Mouse (Mus musculus) forebrain, embryonic 16.5 days (tissue): ENCODE measurements at regions not wholly inside any gene's neighbourhood (a gene's known extent, or its start where the extent isn't known, plus 50 kb on each side); places are given as distances from the start of the nearest gene placed in this dataset.
"Not testable (repeated sequence)": the region's sequence is repeated elsewhere in the genome, so short reads cannot be mapped to it uniquely, and the experiment has no call there.

ENCODE experiments used
- ATAC-seq: fragments of 200-750 bp; cut with Nextera tagmentation; 2 replicates; pipeline ENCODE4 v1.8.0; 2017; ENCODE audit warnings: mild to moderate bottlenecking, moderate library complexity
- H3K27ac ChIP-seq: fragments of 300-500 bp; sonication (generic); 2 replicates; pipeline ENCODE4 v1.5.1; 2014; ENCODE audit warnings: low read length, control low read depth
- H3K27me3 ChIP-seq: fragments of 300-500 bp; sonication (generic); replicated peaks from 2 replicates; pipeline ENCODE4 v1.6.1; 2014; ENCODE audit warnings: low read length; ENCODE audit not compliant: control insufficient read depth, insufficient read depth
- H3K36me3 ChIP-seq: fragments of 300-500 bp; sonication (generic); 2 replicates; pipeline ENCODE4 v1.6.1; 2014; ENCODE audit not compliant: control insufficient read depth, insufficient read depth
- H3K4me1 ChIP-seq: fragments of 300-500 bp; sonication (generic); replicated peaks from 2 replicates; pipeline ENCODE4 v1.6.1; 2014; ENCODE audit warnings: low read length; ENCODE audit not compliant: control insufficient read depth, insufficient read depth
- H3K4me2 ChIP-seq: fragments of 300-500 bp; sonication (generic); 2 replicates; pipeline ENCODE4 v1.6.1; 2014; ENCODE audit warnings: mild to moderate bottlenecking, low read length, control low read depth
- H3K4me3 ChIP-seq: fragments of 300-500 bp; sonication (generic); replicated peaks from 2 replicates; pipeline ENCODE4 v1.5.1; 2014; ENCODE audit warnings: mild to moderate bottlenecking, low read length, control low read depth
- H3K9ac ChIP-seq: fragments of 300-500 bp; sonication (generic); replicated peaks from 2 replicates; pipeline ENCODE4 v1.6.1; 2014; ENCODE audit warnings: low read depth, low read length, control low read depth
- H3K9me3 ChIP-seq: fragments of 300-500 bp; sonication (generic); 2 replicates; pipeline ENCODE4 v1.6.1; 2016; ENCODE audit warnings: low read length; ENCODE audit not compliant: control insufficient read depth
- WGBS: fragments of 180-500 bp; shearing (Covaris S2); extraction: QIAGEN DNeasy Blood & Tissue Kit; methylation state at CpG from one replicate; pipeline ENCODE4 v1.1.7; 2014; 5-methylcytosine and 5-hydroxymethylcytosine counted together

DNA sequence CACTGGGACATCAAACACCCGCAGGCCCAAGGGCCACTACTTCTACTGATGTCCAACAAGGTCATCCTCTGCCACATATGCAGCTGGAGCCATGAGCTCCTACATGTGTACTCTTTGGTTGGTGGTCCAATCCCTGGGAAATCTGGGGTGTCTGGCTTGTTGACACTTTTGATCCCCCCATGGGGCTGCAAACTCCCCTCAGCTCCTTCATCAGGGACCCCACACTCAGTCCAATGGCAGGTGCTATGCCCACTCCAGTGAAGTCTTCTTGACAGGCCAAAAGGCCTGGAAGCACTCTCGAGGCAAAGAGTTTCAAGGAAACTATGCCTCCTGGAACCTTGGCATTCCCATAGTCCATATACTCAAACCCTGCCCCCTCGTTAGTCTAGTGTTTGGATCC, 570.8 kb upstream of the Smc2 start:
- WGBS: 57% methylated on average over 3 of the region's 3 CpGs
- Histone ChIP-seq H3K9ac (no peak overlapping the region), H3K27ac (no peak overlapping the region), H3K36me3 (no peaks in the 10 kb centered on the region), H3K4me1 (no peaks in the 10 kb centered on the region), H3K9me3 (no peaks in the 10 kb centered on the region), H3K4me3 (no peak overlapping the region), H3K4me2 (no peak overlapping the region), H3K27me3 (no peaks in the 10 kb centered on the region)
- ATAC-seq: no peak

DNA sequence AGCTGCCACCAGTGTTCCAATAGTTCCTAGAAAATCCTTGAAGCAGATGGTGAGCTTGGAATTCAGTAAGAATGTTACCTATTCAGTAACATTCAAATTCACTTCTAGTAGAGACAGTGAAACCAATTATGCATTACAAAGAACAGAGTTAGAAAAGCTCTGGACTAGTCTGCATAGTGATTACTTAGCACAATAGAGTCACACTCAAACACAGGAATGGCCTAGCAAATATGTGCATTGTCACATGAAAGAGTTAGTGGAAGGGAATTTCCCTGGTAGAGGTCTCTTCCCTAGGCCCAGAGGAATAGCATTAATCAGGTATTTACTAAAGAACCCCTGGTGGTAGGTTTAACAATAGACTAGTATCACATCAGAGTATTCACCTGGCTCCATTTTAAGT, 570.3 kb upstream of the Smc2 start:
- not testable (repeated sequence) for H3K9me3 ChIP-seq, H3K4me3 ChIP-seq, H3K4me1 ChIP-seq, H3K27me3 ChIP-seq, H3K9ac ChIP-seq, H3K36me3 ChIP-seq, H3K4me2 ChIP-seq, H3K27ac ChIP-seq, ATAC-seq

DNA sequence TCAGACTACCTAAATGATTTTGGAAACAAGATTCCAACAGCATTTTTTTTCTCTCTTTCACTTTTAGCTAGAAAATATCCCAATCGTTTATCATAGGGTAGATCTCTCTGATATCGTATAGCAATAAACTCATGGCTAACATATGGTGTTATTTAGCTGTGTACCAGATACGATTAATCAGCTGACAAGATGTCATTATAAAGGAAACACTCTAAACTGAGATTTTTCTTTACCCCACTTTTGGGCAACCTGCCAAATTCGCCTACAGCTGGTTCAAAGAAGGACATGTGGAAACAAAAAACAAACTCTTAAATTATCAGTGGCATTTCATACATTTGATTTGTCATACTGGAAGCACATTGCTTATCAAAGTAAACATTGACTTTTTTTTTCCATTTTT, 553.6 kb upstream of the Smc2 start:
- Histone ChIP-seq H3K36me3 (no peaks in the 10 kb centered on the region), H3K4me1 (no peaks in the 10 kb centered on the region), H3K4me2 (no peak overlapping the region), H3K9me3 (peaks cover 3% of the 10 kb centered on the region; the same call in 1 of the 2 replicates), H3K27ac (no peak overlapping the region), H3K27me3 (no peaks in the 10 kb centered on the region), H3K4me3 (no peak overlapping the region), H3K9ac (no peak overlapping the region)
- 58% methylated on average over 4 of the region's 4 CpGs for WGBS
- ATAC-seq: no peak

DNA sequence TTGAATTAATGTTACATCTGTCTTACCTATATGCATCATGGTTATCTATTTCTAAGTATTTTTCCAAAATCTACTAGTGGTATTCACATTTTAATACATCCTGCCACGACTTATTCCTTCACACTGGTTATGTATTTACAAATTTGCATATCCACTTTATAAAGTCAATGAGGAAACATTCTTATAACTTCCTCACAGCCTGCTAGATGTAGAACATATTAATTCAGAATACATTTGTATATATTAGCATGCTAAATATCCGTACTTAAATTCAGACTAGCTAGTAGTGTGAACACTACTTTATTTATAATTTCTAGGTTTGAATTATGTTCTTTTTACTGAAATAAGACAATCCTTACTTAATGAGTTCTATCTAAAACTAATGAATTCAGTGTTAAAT, 549.8 kb upstream of the Smc2 start:
- ATAC-seq: peak; percentile 90

DNA sequence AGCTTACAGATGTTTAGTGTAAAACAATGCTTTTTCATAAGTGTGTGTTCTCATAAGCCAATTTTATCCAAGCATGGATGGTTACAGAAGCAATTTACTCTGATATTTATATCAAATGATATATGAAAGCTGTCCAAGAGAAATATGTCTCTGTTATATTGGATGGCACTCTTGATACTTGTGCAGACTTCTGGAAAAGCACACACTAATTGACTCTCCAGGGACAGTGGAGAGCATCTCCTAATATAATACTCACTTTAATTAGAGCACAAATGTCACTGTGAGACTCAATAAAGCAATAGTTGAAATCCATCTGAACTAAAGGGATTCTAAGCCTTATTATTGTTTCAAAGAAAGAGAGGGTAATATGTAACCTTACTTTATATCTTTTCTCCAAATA, 510.8 kb upstream of the Smc2 start:
- no peak for ATAC-seq

More for the DNA sequence above, 549.8 kb upstream of the Smc2 start:
- H3K9ac ChIP-seq: no peak overlapping the region
- H3K9me3 ChIP-seq: no peaks in the 10 kb centered on the region
- no peak overlapping the region for H3K4me2 ChIP-seq
- no peaks in the 10 kb centered on the region for H3K4me1 ChIP-seq
- H3K27me3 ChIP-seq: no peaks in the 10 kb centered on the region
- no peaks in the 10 kb centered on the region for H3K36me3 ChIP-seq
- no peak overlapping the region for H3K4me3 ChIP-seq
- no peak overlapping the region for H3K27ac ChIP-seq
- 48% methylated on average over 2 of the region's 2 CpGs for WGBS

DNA sequence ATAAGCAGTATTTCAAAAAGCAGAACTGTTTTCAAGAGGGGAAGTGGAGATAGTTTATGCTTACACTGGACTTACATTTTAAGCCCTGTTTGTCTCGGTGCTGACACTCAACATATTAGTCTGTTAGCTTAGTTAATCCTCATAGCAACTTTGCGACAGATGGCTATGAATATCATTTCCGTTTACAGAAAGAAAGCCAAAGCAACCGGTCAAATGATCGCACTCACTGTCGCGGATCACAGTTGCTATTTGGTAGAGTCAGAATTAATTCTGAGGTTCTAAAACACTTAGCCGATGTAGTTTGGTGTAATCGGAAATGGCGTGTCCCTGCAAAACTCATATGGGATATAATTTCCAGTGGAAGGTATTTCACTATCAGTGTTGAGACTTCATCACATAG, 469.3 kb upstream of the Smc2 start:
- Histone ChIP-seq H3K9ac (no peak overlapping the region), H3K27ac (no peak overlapping the region), H3K4me1 (no peaks in the 10 kb centered on the region), H3K9me3 (no peaks in the 10 kb centered on the region), H3K4me2 (no peak overlapping the region; the same call in 1 of the 2 replicates), H3K4me3 (no peak overlapping the region), H3K27me3 (no peaks in the 10 kb centered on the region), H3K36me3 (no peaks in the 10 kb centered on the region)
- WGBS: 69% methylated on average over 10 of the region's 10 CpGs
- 0 out of 2 replicates have a peak, but pooled peaks have one; percentile 52 for ATAC-seq

More for the DNA sequence above, 510.8 kb upstream of the Smc2 start:
- Histone ChIP-seq H3K9ac (no peak overlapping the region), H3K4me2 (no peak overlapping the region), H3K4me3 (no peak overlapping the region), H3K36me3 (no peaks in the 10 kb centered on the region), H3K9me3 (no peaks in the 10 kb centered on the region), H3K27me3 (no peaks in the 10 kb centered on the region), H3K27ac (no peak overlapping the region), H3K4me1 (no peaks in the 10 kb centered on the region)

DNA sequence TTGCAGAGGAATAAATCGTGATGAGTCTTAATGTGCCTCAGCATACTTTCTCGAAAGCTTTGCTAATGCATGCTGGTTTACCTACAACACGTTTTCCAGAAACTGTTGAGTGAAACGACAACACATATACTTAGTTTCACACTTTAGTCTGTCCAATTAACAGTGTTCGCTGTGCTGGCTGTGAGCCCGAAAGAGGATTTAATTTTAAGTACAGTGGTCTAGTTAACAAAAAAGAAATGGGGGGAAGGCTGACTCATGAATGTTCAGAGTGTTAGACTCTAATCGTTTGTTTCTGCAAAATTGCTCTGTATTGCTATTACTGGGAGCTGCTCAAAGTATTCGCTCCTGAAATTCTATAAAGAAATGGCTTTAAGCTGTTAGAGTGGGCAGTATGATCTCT, 460.1 kb upstream of the Smc2 start:
- Histone ChIP-seq H3K27me3 (no peaks in the 10 kb centered on the region), H3K9me3 (no peaks in the 10 kb centered on the region; the same call in 1 of the 2 replicates), H3K9ac (no peak overlapping the region), H3K4me1 (peaks cover 4% of the 10 kb centered on the region), H3K4me3 (no peak overlapping the region), H3K27ac (no peak overlapping the region), H3K36me3 (no peaks in the 10 kb centered on the region), H3K4me2 (no peak overlapping the region)
- peak; percentile 81 for ATAC-seq
- 27% methylated on average over 8 of the region's 8 CpGs for WGBS

DNA sequence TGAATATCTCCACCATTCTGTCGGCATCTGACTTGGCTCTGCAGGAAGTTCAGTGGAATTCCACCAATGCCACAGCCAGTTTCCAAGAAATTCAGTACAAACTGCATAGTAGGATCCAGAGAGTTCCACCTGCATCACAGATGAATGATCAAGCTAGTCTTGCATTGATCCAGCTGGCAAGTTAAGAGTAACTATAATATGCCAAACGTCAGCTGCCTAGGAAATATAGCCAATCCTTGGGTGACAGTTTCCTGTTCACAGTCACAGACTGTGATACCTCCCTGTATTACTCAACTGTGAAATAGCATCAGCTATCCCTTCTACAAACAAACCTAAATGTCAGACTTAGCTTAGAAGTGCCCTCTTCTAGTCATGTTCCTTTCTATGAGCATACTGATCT, 446.6 kb upstream of the Smc2 start:
- H3K36me3 ChIP-seq: no peaks in the 10 kb centered on the region
- H3K9ac ChIP-seq: no peak overlapping the region
- peak; percentile 84 for ATAC-seq
- H3K4me2 ChIP-seq: no peak overlapping the region
- H3K4me3 ChIP-seq: no peak overlapping the region
- H3K27me3 ChIP-seq: no peaks in the 10 kb centered on the region
- WGBS: 68% methylated on average over 2 of the region's 2 CpGs
- no peaks in the 10 kb centered on the region for H3K4me1 ChIP-seq
- H3K9me3 ChIP-seq: no peaks in the 10 kb centered on the region
- no peak overlapping the region for H3K27ac ChIP-seq

DNA sequence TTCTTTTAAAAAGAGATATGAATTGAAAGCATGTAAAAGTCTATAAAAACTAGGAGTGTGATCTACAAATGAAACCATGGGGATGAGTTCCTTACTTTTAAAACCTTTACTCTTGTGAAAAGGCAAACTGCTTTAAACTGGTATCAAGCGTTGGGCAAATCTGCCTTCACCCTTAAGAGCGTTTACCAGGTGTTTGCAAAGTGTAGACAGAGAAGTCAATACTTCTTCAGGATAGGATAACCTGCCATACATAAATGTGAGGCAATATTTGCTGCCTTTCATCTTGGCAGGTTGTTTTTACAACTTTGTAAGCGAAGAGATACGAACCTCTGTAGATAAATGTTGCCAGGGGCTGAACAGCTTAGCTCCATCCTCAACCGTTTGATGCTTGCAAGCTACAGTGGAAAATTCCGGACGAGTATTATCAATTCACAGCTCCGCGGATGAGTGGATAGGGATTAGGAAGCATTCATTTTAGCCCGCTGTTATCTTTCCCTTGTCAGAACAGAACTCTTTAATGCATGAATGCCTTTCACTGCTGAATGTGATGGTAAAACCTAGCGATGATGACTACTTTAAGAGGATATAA, 402.2 kb upstream of the Smc2 start:
- Histone ChIP-seq H3K9me3 (no peaks in the 10 kb centered on the region), H3K36me3 (no peaks in the 10 kb centered on the region), H3K4me1 (no peaks in the 10 kb centered on the region), H3K27me3 (no peaks in the 10 kb centered on the region), H3K4me2 (no peak overlapping the region), H3K4me3 (no peak overlapping the region), H3K27ac (no peak overlapping the region), H3K9ac (no peak overlapping the region)
- 88% methylated on average over 11 of the region's 11 CpGs for WGBS
- no peak for ATAC-seq

DNA sequence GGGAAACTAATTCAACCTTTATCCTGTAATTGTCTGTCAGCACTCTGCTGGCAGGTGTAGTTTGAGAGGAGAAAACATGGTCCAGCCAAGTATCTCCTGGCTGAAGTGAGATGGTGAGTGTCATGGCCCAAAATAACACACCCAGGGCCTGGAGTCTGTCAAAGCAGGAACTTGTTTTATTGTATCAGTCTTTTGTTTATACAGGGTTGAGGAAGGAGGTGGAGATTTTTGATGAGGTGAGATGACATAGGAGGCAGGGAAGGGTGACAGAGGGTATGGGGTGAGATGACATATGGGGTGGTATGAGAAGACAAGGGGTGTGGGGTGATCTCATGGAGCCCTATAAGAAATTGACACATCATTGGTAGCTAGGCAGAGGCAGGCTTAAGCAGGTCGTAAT, 395.6 kb upstream of the Smc2 start:
- no peaks in the 10 kb centered on the region for H3K36me3 ChIP-seq
- no peak overlapping the region for H3K4me3 ChIP-seq
- no peaks in the 10 kb centered on the region for H3K4me1 ChIP-seq
- ATAC-seq: no peak
- no peak overlapping the region for H3K4me2 ChIP-seq
- 86% methylated on average over 1 of the region's 1 CpGs for WGBS
- H3K27me3 ChIP-seq: no peaks in the 10 kb centered on the region
- no peaks in the 10 kb centered on the region for H3K9me3 ChIP-seq
- H3K27ac ChIP-seq: no peak overlapping the region
- H3K9ac ChIP-seq: no peak overlapping the region
